Comparison of ENCODE assay signal across 22 mouse cellular contexts in genomic region chr5:148435660-148436059, GRCm38 (mm10).
"Had no signal": no experiment of that assay in that cellular context is flagged by ENCODE, and none has a peak within 500 bp of the region (broad histone marks: within the 10 kb centered on the region; RNA-seq: fewer than 3 reads in every experiment).

No protein-coding gene starts in this region.

- ATAC-seq: liver, embryonic 12.5 days; midbrain, embryonic 13.5 days; midbrain, embryonic 16.5 days had no signal

- H3K4me3 ChIP-seq: limb, embryonic 10.5 days; limb, embryonic 13.5 days; liver, embryonic 12.5 days; liver, embryonic 15.5 days; lung, embryonic 15.5 days; megakaryocyte, embryonic 14.5 days; midbrain, embryonic 10.5 days; midbrain, embryonic 13.5 days; myocyte; neural tube, embryonic 13.5 days; stomach, embryonic 15.5 days had no signal

- H3K36me3 ChIP-seq: limb, embryonic 10.5 days; limb, embryonic 13.5 days; liver, embryonic 12.5 days; liver, embryonic 15.5 days; lung, embryonic 15.5 days; midbrain, embryonic 10.5 days; midbrain, embryonic 13.5 days; neural tube, embryonic 13.5 days; stomach, embryonic 15.5 days had no signal

- H3K9me3 ChIP-seq: limb, embryonic 10.5 days; liver, embryonic 12.5 days; liver, embryonic 15.5 days; lung, embryonic 15.5 days; midbrain, embryonic 10.5 days; midbrain, embryonic 13.5 days; neural tube, embryonic 13.5 days; stomach, embryonic 15.5 days had no signal

- H3K27me3 ChIP-seq: limb, embryonic 13.5 days; liver, embryonic 12.5 days; liver, embryonic 15.5 days; lung, embryonic 15.5 days; megakaryocyte, embryonic 14.5 days; midbrain, embryonic 13.5 days; neural tube, embryonic 13.5 days; stomach, embryonic 15.5 days had no signal

- DNase-seq: kidney, adult 8-10 months; kidney, postnatal 14 days; liver; lung, adult 18-20 months; lung, postnatal 10 days; lung, postnatal 36 days; retina, postnatal 1 day; right cerebral cortex, postnatal 25 days; spleen, adult 18-20 months; thymus, postnatal 25 days had no signal

- H3K9ac ChIP-seq: limb, embryonic 13.5 days; liver, embryonic 12.5 days; liver, embryonic 15.5 days; lung, embryonic 15.5 days; midbrain, embryonic 13.5 days; neural tube, embryonic 13.5 days; stomach, embryonic 15.5 days had no signal

- H3K27ac ChIP-seq: limb, embryonic 10.5 days; limb, embryonic 13.5 days; liver, embryonic 12.5 days; liver, embryonic 15.5 days; lung, embryonic 15.5 days; midbrain, embryonic 10.5 days; midbrain, embryonic 13.5 days; neural tube, embryonic 13.5 days; stomach, embryonic 15.5 days had no signal

- H3K4me2 ChIP-seq: limb, embryonic 13.5 days; liver, embryonic 12.5 days; liver, embryonic 15.5 days; lung, embryonic 15.5 days; midbrain, embryonic 13.5 days; neural tube, embryonic 13.5 days; stomach, embryonic 15.5 days had no signal

- H3K4me1 ChIP-seq: liver, embryonic 12.5 days; liver, embryonic 15.5 days; lung, embryonic 15.5 days; megakaryocyte, embryonic 14.5 days; midbrain, embryonic 13.5 days; neural tube, embryonic 13.5 days; stomach, embryonic 15.5 days had no signal
